Mouse (Mus musculus) kidney, adult 2 months (tissue): Measurements from ENCODE around the gene Pidd1. TPM values are rescaled to one million over a fixed set of nuclear protein-coding genes. Genes with fewer than 3 reads are reported as not detected.

Experiments used
- DNase-seq: peaks from one replicate; pipeline ENCODE4 v3.0.0; 2021
- H3K27ac ChIP-seq: fragments of 200-500 bp; 2 replicates; pipeline ENCODE4 v1.5.1; 2012; ENCODE audit warnings: low read depth, low read length, control low read depth, inconsistent platforms; ENCODE audit not compliant: insufficient read depth
- H3K27me3 ChIP-seq: fragments of 200-500 bp; replicated peaks from 2 replicates; pipeline ENCODE4 v1.6.1; 2012; ENCODE audit warnings: mild to moderate bottlenecking, moderate library complexity, low read length, inconsistent platforms; ENCODE audit not compliant: control insufficient read depth, insufficient read depth
- H3K36me3 ChIP-seq: fragments of 200-500 bp; 2 replicates; pipeline ENCODE4 v1.6.1; 2012; ENCODE audit warnings: mild to moderate bottlenecking, moderate library complexity, low read length, inconsistent platforms; ENCODE audit not compliant: control insufficient read depth, insufficient read depth
- H3K4me1 ChIP-seq: fragments of 200-500 bp; 2 replicates; pipeline ENCODE4 v1.6.1; 2011; ENCODE audit warnings: low read length; ENCODE audit not compliant: control insufficient read depth, insufficient read depth
- H3K4me3 ChIP-seq: fragments of 200-500 bp; 2 replicates; pipeline ENCODE4 v1.5.1; 2011; ENCODE audit warnings: mild to moderate bottlenecking, low read depth, low read length, control low read depth; ENCODE audit not compliant: insufficient read depth
- CTCF ChIP-seq: fragments of 200-500 bp; conservative IDR thresholded peaks from 2 replicates; pipeline ENCODE4 v1.5.1; 2011; ENCODE audit warnings: low read depth, mild to moderate bottlenecking, control low read depth, low read length, moderate library complexity, mixed read lengths; ENCODE audit not compliant: insufficient read depth, insufficient read length
- POLR2A ChIP-seq: fragments of 200-500 bp; IDR thresholded peaks from one replicate; pipeline ENCODE4 v1.6.1; 2011; ENCODE audit warnings: low read depth, low read length, control low read depth
- WGBS: fragments of 180-500 bp; shearing (Covaris S2); methylation state at CpG from one replicate; pipeline ENCODE4 v1.1.7; 2018; 5-methylcytosine and 5-hydroxymethylcytosine counted together
- polyA plus RNA-seq: library from polyadenylated mRNA; depleted of rRNA; stranded (reverse); fragments of >200 nt; gene quantifications from 2 replicates; pipeline ENCODE4 v1.2.3, GENCODE M21; 2012

Pidd1 gene
- polyA plus RNA-seq, 1 experiment = 4.5 TPM

DNA sequence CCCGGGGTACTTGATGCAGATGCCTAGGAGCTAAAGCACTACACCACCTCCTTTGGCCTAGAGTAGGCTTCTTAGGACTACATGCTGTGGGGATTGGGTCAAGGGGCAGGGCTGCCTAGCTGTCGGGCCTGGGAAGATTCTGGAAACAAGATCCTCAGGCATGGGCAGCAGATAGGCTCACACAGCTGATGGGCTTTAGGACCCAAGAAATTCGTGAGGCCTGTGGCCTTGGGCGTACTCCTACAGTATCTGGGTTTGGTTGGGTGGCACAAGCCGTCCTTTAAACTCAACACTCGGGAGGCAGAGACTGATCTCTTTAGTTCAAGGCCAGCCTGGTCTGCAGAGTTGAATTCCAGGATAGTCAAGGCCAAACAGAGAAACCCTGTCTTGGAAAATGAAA is 28.4 kb upstream of the Pidd1 start:
- no peaks in the 10 kb centered on the region for H3K36me3 ChIP-seq
- H3K4me3 ChIP-seq = no peak overlapping the region
- DNase-seq = no peak
- no peak for TF ChIP-seq CTCF
- TF ChIP-seq POLR2A = no peak
- H3K27ac ChIP-seq = no peak overlapping the region
- no peaks in the 10 kb centered on the region for H3K27me3 ChIP-seq
- peaks cover 38% of the 10 kb centered on the region for H3K4me1 ChIP-seq
- 73% methylated on average over 6 of the region's 6 CpGs for WGBS

DNA sequence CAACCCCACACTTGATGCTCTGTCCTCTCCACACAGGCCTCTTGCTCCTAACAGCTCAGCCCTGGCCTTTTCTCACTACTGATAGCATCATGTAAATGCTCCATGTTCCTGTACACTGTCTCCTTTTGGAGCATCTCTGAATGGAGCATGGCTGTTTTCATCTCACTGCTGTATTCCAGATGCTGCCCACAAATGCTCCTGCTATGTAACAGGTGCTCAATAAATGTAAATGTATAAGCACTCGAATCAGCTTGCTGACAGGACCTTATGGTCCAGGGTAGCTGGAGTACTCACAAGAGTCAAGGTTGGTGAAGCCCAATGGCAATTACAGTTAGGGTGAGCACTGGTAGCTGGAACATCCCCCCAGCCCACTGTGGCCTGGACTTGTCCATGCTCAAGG is 27.4 kb upstream of the Pidd1 start:
- Histone ChIP-seq H3K27me3 (no peaks in the 10 kb centered on the region), H3K4me1 (peaks cover 39% of the 10 kb centered on the region), H3K27ac (no peak overlapping the region), H3K36me3 (no peaks in the 10 kb centered on the region), H3K4me3 (no peak overlapping the region)
- TF ChIP-seq CTCF (no peak), POLR2A (no peak)
- WGBS = 95% methylated on average over 1 of the region's 1 CpGs
- DNase-seq = no peak

DNA sequence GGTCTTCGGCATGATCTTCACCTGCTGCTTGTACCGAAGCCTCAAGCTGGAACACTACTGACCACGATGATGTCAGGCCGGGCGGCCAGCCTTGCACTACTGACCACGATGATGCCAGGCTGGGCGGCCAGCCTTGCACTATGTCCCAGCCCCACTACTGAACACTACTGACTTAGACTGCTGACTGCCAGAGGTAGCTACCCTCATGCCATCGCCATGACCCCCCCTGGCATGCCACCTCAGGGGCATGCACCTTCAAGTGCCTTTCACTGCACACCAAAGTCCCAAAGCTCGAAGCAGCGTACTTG is 26.8 kb upstream of the Pidd1 start:
- DNase-seq = no peak
- no peak for TF ChIP-seq CTCF
- TF ChIP-seq POLR2A = no peak
- 84% methylated on average over 10 of the region's 10 CpGs for WGBS

DNA sequence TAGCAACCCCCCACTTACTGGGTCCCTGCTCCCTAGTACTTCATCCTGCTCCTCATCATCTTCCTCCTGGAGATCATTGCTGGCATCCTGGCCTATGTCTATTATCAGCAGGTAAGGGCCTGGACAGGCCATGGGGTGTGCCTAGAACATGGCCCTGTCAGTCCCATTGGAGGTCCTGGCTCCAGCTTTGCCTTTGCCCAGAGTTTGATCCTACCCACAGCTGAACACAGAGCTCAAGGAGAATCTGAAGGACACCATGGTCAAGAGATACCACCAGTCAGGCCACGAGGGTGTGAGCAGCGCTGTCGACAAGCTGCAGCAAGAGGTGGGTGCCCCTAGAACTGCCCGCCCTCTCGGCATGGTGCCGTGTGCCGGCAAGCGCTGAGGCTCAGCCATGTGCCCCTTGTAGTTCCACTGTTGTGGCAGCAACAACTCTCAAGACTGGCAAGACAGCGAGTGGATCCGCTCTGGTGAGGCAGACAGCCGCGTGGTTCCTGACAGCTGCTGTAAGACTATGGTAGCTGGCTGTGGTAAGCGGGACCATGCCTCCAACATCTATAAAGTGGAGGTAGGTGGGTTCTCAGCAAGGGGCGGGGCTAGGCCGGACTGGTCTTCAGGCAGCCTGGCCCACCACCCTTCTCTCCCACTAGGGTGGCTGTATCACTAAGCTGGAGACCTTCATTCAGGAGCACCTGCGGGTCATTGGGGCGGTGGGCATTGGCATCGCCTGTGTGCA is 26.2 kb upstream of the Pidd1 start:
- no peak overlapping the region for H3K27ac ChIP-seq
- no peak for DNase-seq
- peaks cover 39% of the 10 kb centered on the region for H3K4me1 ChIP-seq
- no peaks in the 10 kb centered on the region for H3K27me3 ChIP-seq
- H3K4me3 ChIP-seq = no peak overlapping the region
- 85% methylated on average over 18 of the region's 18 CpGs for WGBS
- TF ChIP-seq POLR2A (no peak), CTCF (no peak)
- H3K36me3 ChIP-seq = no peaks in the 10 kb centered on the region

More for the DNA sequence above, 26.8 kb upstream of the Pidd1 start:
- H3K27me3 ChIP-seq = no peaks in the 10 kb centered on the region
- no peak overlapping the region for H3K27ac ChIP-seq
- no peak overlapping the region for H3K4me3 ChIP-seq
- H3K4me1 ChIP-seq = peaks cover 39% of the 10 kb centered on the region
- H3K36me3 ChIP-seq = no peaks in the 10 kb centered on the region

DNA sequence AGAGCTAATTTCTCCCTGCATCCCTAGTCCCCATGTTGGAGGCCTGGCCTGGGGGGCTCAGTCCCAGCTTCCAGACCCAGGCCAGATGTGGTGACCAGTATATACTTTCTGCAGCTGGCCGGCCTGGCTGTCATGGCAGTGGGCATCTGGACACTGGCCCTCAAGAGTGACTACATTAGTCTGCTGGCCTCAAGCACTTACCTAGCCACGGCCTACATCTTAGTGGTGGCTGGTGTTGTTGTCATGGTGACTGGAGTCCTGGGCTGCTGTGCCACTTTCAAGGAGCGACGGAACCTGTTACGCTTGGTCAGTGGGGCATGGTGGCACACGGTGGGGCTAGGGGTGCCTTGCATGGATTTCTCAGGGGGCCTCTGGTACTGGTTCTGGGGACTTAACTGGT is 25.5 kb upstream of the Pidd1 start:
- peak overlapping the region; percentile 98 for H3K27ac ChIP-seq
- H3K27me3 ChIP-seq = no peaks in the 10 kb centered on the region
- WGBS = 52% methylated on average over 6 of the region's 6 CpGs
- TF ChIP-seq CTCF (no peak), POLR2A (no peak)
- H3K4me3 ChIP-seq = no peak overlapping the region
- no peaks in the 10 kb centered on the region for H3K36me3 ChIP-seq
- H3K4me1 ChIP-seq = peaks cover 38% of the 10 kb centered on the region
- peak; percentile 54 for DNase-seq

DNA sequence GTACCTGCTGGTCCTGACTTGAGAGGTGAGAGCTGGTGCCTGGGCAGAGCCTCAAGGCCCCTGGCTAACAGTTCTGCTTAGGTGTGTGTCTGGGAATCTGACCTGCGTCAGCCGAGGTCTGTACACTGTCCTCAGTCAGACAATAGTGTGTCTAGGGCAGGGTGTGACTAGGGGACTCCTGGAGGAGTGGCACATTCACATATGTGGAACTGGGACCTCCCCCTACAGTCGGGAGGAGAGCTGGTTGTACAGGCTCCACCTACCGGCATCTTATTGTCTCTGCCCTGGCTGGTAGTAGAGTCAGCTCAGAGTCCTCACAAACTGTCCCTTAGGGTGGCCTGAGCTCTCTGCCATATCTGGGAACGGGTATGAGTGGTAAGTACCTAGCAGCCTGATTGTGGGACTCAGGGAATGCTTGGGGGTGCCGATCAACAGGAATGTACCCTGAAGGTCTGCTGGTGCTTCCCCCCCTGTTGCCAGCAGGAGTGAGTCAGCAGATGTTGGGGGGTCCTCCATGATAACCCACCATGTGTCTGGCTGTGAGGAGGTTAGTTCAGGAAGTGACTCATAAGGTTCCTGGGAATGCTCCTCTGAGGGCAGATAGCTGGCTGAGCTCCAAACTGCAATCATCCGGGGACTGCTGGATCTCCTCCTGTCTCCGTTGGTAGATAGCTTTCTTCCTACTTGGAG is 24.8 kb upstream of the Pidd1 start:
- WGBS = 4% methylated on average over 8 of the region's 8 CpGs
- H3K36me3 ChIP-seq = no peaks in the 10 kb centered on the region
- H3K27ac ChIP-seq = peak overlapping the region; percentile 98
- peak; percentile 44; the same call in 1 of the 2 replicates for TF ChIP-seq CTCF
- no peak for TF ChIP-seq POLR2A
- peaks cover 31% of the 10 kb centered on the region for H3K4me1 ChIP-seq
- H3K4me3 ChIP-seq = peak overlapping the region; percentile 99
- no peaks in the 10 kb centered on the region for H3K27me3 ChIP-seq
- DNase-seq = peak; percentile 82

DNA sequence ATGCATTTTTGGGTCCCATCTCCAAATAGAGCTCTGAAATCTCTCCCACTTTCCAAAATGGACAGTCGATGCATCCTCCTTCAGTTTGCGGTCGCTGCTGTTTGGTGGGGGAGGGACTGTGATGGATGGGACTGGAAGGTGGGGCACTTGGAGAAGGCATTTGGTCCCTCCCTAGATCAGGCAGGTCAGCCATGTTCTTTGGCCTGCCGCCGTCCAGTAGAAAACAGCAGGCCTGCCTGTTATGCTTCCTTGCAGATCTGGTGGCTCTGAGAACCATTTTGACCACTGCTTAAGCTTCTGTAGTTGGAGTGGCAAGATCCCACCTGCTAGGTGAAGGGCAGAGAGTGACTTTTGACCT is 24.3 kb upstream of the Pidd1 start:
- peaks cover 26% of the 10 kb centered on the region for H3K4me1 ChIP-seq
- DNase-seq = peak; percentile 54

More for the DNA sequence above, 24.3 kb upstream of the Pidd1 start:
- TF ChIP-seq CTCF (no peak), POLR2A (no peak)
- H3K27ac ChIP-seq = peak overlapping the region; percentile 98
- H3K27me3 ChIP-seq = no peaks in the 10 kb centered on the region
- WGBS = 15% methylated on average over 5 of the region's 5 CpGs
- H3K36me3 ChIP-seq = no peaks in the 10 kb centered on the region
- H3K4me3 ChIP-seq = peak overlapping the region; percentile 99
